Mouse (Mus musculus): ENCODE measurements around the gene Myo9a. TPM values are rescaled to one million over a fixed set of nuclear protein-coding genes. Genes with fewer than 3 reads are reported as not detected.
"Not testable (repeated sequence)": the region's sequence is repeated elsewhere in the genome, so short reads cannot be mapped to it uniquely, and the experiment has no call there.

The Myo9a gene
- total RNA-seq, 2 experiments from 2014 or later: 8.3 to 14.4 TPM

GRCm38 (mm10) chr9:59749581-59750265, 973 bp upstream of the Myo9a start:
- no peak for ATAC-seq (replicated peaks; ENCODE audit: poor library complexity)

DNA sequence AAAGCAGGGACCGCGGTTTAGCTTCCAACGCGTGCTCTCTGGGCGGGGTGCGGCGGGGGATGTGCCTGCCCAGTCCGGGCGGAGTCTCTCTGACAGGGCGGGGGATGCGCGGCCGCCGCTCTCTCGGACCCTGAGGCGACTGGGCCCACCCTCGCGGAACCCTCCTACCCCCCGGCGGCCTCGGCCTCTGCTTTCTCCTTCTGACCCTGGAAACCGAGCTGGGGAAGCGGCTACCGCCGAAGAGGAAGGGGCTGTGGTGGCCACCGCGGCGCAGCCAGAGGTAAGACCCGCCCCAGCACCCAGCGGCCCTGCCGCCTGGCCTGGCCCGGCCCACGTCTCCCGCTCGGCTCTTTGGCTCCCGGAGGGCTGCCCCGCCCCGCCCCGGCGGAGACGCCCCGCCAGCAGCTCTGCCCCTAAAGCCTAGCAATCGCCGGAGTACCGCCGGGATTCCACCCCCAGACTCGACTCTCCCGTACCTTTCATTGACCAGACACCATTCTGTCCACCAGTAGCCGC, 428 bp downstream of the Myo9a start:
- ATAC-seq (replicated peaks; ENCODE audit: poor library complexity): peak; percentile 65

DNA sequence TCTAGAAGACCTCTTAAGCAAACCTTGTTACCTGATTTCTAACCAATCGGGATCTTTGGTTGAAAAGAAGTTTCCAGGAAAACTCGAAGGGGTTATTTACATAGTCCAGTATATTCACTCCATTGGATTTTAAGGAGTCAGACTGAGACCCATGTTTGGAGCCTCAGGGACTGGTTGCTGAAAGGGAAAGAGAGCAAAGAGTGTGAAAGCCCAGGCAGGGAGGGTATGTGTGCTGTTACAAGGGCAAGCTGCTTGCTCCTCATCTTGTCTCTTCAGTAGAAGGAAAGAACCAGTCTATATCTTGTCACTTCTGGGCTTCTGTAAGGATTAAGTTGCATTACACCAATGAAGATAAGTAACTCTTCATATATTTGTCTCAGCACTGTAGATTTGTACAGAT, 1.3 kb downstream of the Myo9a start:
- ATAC-seq (replicated peaks; ENCODE audit: poor library complexity): no peak

DNA sequence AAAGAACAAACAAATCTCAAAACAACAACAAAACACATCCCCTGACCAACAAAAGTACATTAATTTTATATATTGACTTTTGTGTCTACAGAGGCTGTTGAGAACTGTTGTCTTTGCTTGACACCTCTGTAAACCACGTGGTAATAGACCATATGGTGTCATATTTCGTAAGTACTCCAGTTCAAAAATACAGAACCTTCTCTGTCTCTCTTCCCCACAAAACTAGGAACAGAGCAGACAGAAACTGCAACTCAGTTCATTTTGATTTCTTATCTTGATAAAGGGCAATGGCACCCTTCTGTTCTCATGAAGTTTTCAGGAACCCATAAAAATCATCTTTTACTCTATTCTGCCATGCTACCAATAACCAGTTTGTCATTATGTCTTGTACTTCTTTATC, 4.5 kb downstream of the Myo9a start:
- ATAC-seq (replicated peaks; ENCODE audit: poor library complexity): 0 out of 2 replicates have a peak, but pooled peaks have one; percentile 9

DNA sequence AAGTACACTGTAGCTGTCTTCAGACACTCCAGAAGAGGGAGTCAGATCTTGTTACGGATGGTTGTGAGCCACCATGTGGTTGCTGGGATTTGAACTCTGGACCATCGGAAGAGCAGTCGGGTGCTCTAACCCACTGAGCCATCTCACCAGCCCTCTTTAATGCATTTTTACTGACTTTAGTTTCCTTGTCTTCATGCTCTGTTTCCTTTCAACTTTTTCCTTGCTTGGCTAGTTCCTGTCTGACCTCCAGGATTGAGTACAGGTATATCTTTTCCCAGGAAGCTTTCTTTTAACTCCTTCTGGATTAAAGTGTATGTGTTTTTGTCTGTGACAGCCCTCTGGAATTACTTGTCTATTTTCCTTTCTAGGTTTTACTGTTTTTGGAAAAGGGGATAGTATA, 6.3 kb downstream of the Myo9a start:
- ATAC-seq (replicated peaks; ENCODE audit: poor library complexity): not testable (repeated sequence)

- ATAC-seq (replicated peaks; ENCODE audit: poor library complexity): peak; percentile 69
Measured at GRCm38 (mm10) chr9:59760515-59760914, 9.8 kb downstream of the Myo9a start.

GRCm38 (mm10) chr9:59766966-59767461, 16.3 kb downstream of the Myo9a start:
- not testable (repeated sequence) for ATAC-seq (replicated peaks; ENCODE audit: poor library complexity)

DNA sequence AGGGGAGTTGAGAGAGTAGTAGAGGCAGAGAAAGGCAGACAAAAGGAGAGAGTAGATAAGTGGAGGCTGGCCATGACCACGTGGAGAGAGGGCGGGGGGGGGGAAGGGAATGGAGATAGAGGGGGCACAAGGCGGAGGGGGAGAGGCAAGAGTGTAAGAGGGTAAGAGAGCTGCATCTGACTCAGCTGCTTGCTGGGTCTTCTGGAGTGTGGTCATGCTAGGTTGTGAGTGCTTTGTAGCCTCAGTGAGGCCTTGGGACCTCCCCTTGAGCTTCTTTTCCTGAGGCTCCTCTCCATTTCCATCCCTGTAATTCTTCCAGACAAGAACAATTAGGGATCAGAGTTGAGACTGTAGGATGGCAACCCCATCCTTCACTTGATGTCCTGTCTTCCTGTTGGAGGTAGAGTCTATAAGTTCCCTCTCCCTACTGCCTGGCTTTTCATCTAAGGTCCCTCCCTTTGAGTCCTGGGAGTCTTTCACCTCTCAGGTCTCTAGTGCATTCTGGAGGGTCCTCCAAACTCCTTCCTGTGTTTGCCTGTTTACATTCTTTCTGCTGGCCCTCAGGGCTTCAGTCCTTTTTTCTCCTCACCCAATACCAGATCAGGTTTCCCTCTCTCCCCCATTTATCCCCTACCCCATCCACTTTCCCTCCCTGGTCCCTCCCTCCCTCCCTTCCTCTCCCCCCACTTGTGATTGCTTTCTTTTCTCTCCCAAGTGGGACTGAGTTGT, 55.5 kb downstream of the Myo9a start:
- ATAC-seq (replicated peaks; ENCODE audit: poor library complexity): not testable (repeated sequence)

DNA sequence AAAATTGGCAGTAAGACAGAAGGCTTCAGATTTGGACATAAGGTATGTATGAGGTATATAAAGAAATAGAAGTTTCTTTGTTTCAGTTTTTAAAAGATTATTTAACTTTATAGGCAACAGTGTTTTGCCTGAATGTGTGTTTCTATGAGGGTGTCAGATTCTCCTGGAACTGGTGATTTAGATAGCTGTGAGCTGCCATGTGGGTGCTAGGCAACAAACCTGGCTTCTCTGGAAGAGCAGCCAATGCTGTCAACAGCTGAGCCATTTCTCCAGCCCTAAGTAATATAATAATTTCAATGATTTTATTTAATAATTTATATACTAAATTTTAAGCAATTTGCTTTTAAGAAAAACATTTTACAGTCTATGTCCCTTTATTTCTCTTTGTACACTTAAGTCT, 133.9 kb downstream of the Myo9a start:
- no peak for ATAC-seq (replicated peaks; ENCODE audit: poor library complexity)

GRCm38 (mm10) chr9:59903382-59903781, 152.7 kb downstream of the Myo9a start:
- ATAC-seq (replicated peaks; ENCODE audit: poor library complexity): peak; percentile 48; the same call in 1 of the 2 replicates

DNA sequence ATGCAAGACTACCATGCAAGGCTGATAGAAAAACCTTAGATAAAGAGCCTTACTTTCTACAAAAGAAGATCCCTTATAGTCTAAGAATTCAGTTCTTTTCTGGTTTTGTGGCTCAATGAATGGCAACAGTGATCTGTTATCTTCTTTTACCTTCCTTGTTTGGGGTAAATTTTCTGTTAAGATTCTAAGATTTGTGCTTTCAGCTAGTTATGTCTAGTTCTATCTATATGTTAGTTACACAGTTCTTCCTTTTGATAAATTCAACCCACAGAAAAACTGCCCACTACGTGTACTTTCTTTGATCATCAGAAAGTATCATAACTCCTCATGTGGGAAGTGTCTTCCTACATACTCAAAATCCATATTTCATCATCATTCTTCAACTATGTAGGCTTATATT, 164.1 kb downstream of the Myo9a start:
- ATAC-seq (replicated peaks; ENCODE audit: poor library complexity): no peak

DNA sequence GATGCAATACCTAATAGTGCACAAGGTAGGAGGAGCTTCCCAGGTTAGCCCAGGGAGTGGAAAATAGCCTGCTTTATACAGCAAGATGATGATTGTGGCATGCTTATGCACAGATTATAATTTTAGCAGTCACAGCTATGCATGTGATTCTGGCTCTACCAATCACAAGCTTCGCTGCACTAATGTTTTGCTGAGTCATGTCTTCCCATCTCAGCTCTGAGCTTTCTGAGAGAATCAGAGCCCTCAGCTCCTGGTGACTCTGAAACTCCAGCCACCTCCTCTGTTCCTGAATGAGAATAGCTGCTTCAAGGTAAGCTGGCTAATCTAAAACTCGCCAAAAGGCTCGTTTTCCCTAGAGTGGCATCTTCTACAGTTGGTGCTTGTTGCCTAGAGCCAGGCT, 179.6 kb downstream of the Myo9a start:
- ATAC-seq (replicated peaks; ENCODE audit: poor library complexity): no peak

DNA sequence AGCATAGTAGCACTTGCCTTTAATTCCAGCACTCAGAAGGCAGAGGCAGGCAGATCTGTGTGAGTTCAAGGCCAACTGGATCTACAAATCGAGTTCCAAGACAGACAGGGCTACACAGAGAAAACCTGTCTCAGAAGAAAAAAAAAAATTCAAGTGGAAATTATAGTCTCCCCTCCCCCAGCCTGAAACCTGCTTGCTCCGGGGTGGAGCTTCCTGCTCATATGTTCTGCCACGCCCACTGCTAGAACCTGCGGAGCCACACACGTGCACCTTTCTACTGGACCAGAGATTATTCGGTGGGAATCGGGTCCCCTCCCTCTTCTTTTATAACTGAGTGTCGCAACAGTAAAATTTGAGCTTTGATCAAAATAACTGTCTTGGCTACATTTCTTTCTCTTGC, 185.2 kb downstream of the Myo9a start:
- not testable (repeated sequence) for ATAC-seq (replicated peaks; ENCODE audit: poor library complexity)

- ATAC-seq (replicated peaks; ENCODE audit: poor library complexity): no peak
Measured at GRCm38 (mm10) chr9:59938529-59938928, 187.8 kb downstream of the Myo9a start.

DNA sequence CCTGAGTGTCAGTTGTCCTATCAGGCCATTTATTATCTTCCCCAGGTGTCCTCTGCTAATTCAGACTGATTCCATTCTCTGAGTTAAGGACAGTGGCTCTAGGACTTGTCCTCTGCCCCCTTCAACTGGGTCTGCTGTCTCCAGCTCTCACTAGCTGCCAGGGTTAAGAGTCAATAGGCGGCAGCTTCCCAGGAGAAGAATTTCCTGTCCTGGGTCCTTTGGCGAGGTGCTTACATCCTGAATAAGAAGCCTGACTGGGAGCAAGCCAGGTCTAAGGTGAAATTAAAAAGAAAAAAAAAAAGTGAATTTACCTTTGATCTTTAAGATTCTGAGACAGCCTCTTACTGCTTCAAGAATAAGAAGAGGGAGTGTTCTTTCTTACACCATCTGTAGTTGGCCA, 189.0 kb downstream of the Myo9a start:
- no peak for ATAC-seq (replicated peaks; ENCODE audit: poor library complexity)

- ATAC-seq (replicated peaks; ENCODE audit: poor library complexity): no peak
Measured at GRCm38 (mm10) chr9:59940913-59941884, 190.5 kb downstream of the Myo9a start.

DNA sequence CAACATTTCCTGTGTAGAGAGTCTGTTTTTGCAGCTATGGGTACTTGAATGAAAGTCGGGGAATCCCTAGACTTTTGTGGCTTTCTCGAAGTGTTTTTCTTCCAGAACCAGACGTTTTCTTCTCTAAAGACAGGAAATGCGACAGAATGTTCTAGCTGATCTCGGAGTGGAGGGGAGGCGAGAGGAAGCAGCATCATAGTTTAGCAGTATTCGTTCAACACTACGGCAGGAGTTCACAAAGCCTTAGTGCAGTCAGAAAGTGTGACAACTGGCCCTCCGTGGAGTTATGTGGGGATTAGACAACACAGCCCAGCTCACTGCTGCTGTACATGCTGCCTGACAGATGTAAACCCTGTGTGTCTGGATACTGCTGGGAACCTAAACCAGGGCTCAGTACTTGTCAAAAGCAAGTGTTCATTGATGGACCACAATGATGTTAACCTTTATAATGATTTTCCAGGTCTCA, 191.2 kb downstream of the Myo9a start:
- no peak for ATAC-seq (replicated peaks; ENCODE audit: poor library complexity)

DNA sequence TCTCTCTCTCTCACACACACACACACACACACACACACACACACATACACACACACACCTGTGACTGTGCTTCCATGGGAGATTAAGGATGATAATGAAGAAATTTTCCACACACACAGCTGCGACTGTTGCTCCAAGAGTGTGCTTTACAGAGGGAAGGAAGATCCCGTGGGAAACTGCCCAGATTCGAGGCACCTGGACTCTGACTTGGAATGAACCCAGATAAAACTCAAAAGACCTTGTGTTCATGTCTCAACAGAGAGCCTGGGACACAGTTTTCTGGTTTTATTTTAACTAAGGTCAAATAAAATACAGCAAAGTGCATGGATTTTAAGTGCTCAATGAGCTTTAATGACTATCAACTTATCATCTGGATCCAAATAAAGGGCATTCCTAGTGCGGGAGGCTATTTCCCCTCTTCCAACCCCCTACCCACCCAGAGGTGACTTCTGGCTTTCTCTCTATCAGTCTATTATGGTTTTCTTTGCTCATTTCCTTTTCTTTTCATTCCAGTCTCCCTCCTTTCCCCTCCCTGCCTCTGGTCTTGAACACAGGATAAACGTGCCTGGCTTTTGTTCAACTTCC, 191.9 kb downstream of the Myo9a start:
- no peak for ATAC-seq (replicated peaks; ENCODE audit: poor library complexity)

DNA sequence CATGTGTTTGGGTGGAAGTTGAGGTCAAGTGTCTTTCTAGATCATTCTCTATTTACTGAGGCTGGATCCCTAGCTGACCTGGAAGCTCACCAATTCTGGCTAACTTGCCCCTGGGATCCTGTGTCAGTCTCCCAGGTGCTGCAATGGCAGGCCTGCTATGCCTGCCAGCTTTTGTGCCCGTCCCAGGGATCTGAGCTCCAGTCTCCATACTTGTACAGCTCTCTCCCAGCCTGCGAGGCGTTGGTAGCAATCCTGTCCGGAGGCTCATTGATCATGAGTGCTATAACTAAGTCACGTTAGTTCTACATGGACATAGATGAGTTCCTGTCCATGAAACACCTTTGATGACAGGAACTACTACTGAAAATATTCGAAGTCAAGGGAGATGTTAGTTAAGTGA, 193.1 kb downstream of the Myo9a start:
- ATAC-seq (replicated peaks; ENCODE audit: poor library complexity): no peak

DNA sequence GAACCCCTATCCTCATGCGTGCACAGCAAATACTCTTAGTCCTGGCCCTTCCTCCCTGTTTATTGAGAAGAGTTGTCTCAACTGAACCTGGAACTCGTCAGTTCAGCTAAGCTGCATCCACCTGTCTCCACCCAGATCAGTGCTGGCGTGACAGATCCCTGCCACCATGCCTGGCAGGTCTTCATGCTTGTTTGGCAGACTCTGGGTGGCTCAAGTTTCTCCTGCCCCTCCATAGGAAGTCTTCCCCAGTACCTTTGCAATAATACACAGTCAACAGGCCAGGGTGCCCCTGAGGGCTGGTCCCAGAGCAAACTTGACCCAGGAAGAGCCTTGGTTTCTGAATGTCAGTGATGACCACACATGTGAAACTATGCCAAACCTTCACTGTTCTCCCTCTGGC, 194.5 kb downstream of the Myo9a start:
- no peak for ATAC-seq (replicated peaks; ENCODE audit: poor library complexity)
